19 mouse cellular contexts compared by ENCODE assay signal in the genomic region with DNA sequence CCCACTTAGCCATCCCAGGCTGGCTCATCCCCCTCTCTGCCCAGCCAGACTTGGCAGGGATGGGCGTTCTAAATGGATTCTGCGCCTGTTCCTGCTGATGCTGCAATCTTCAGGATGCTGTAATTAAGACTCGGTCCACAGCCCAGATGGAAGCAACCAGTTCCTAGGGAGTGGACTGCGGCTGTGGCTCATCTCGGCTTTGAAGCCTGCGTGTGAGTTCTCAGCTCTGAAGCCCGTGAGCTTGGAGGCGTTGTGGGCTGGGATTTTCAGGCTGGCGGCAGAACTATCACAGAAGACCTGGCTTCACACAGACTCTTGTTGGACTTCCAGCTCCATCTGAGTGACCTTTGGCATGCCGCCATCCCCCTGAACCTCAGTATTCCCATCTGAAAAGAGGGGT. TPM values are rescaled to one million over a fixed set of nuclear protein-coding genes. Genes with fewer than 3 reads are reported as not detected.
DNase-seq lines count a peak whose midpoint lies in the region; ATAC-seq and TF ChIP-seq lines count a peak whose summit lies in the region.
"Had no signal": no experiment of that assay in that cellular context is flagged by ENCODE, and none has a peak within 500 bp of the region (broad histone marks: within the 10 kb centered on the region; RNA-seq: fewer than 3 reads in every experiment).

No protein-coding gene starts in this region.

- peak; percentile 49 to 53 for DNase-seq in cerebellum, postnatal 14 days
- DNase-seq in cerebellum, adult 11-12 months: no peak
- DNase-seq in hindbrain, embryonic 10.5 days (ENCODE audit: low spot score): no peak
- DNase-seq in midbrain, postnatal 0 days (ENCODE audit: low spot score): peak; percentile 72
- peak; percentile 64 to 71 for DNase-seq in right cerebral cortex, postnatal 10 days (ENCODE audit: low spot score in 2 of 2)
- DNase-seq in lung, postnatal 36 days: no peak
- DNase-seq: adrenal gland, postnatal 14 days; gastrocnemius, postnatal 36 days; kidney, postnatal 4 days; thymus, postnatal 25 days had no signal

- 76% methylated on average over 10 of the region's 10 CpGs for WGBS in hindbrain, embryonic 15.5 days
- 91% methylated on average over 10 of the region's 10 CpGs for WGBS in hindbrain, embryonic 10.5 days
- 74% methylated on average over 10 of the region's 10 CpGs for WGBS in midbrain, postnatal 0 days
- WGBS in midbrain, embryonic 13.5 days: 92% methylated on average over 10 of the region's 10 CpGs

- no peak for ATAC-seq in hindbrain, embryonic 15.5 days (ENCODE audit: low FRiP score, low read depth)
- no peak for ATAC-seq in midbrain, postnatal 0 days (ENCODE audit: low FRiP score)
- no peak for ATAC-seq in midbrain, embryonic 13.5 days
- ATAC-seq: intestine, embryonic 15.5 days had no signal

- no peaks in the 10 kb centered on the region for H3K36me3 ChIP-seq in hindbrain, embryonic 15.5 days
- no peaks in the 10 kb centered on the region for H3K36me3 ChIP-seq in hindbrain, embryonic 10.5 days
- no peaks in the 10 kb centered on the region for H3K36me3 ChIP-seq in midbrain, postnatal 0 days (ENCODE audit: insufficient read depth, low read length)
- H3K36me3 ChIP-seq in midbrain, embryonic 13.5 days: no peaks in the 10 kb centered on the region
- H3K36me3 ChIP-seq: embryonic facial prominence, embryonic 15.5 days; G1E; hindbrain, embryonic 12.5 days; intestine, embryonic 15.5 days; limb, embryonic 15.5 days; liver, embryonic 15.5 days had no signal

- H3K27me3 ChIP-seq in hindbrain, embryonic 15.5 days: no peaks in the 10 kb centered on the region
- peaks cover 23% of the 10 kb centered on the region for H3K27me3 ChIP-seq in hindbrain, embryonic 10.5 days (ENCODE audit: insufficient read depth, poor library complexity, severe bottlenecking)
- no peaks in the 10 kb centered on the region for H3K27me3 ChIP-seq in midbrain, postnatal 0 days (ENCODE audit: insufficient read depth, low read length)
- peaks cover 5% of the 10 kb centered on the region; the same call in 1 of the 2 replicates for H3K27me3 ChIP-seq in midbrain, embryonic 13.5 days
- H3K27me3 ChIP-seq: liver, embryonic 15.5 days had no signal

- TF ChIP-seq CTCF in midbrain, postnatal 0 days (IDR thresholded peaks at IDR 0.05): no peak

- peaks cover 24% of the 10 kb centered on the region for H3K4me1 ChIP-seq in hindbrain, embryonic 15.5 days (replicated peaks)
- peaks cover 46% of the 10 kb centered on the region for H3K4me1 ChIP-seq in hindbrain, embryonic 10.5 days (replicated peaks)
- 0 out of 2 replicates have a peak, but pooled peaks cover 12% of the 10 kb centered on the region for H3K4me1 ChIP-seq in midbrain, postnatal 0 days (ENCODE audit: insufficient read depth, low read length)
- H3K4me1 ChIP-seq in midbrain, embryonic 13.5 days (replicated peaks): peaks cover 48% of the 10 kb centered on the region
- H3K4me1 ChIP-seq: liver, embryonic 15.5 days had no signal

- H3K9ac ChIP-seq in hindbrain, embryonic 15.5 days: no peak overlapping the region
- no peak overlapping the region for H3K9ac ChIP-seq in midbrain, postnatal 0 days (replicated peaks; ENCODE audit: low read length, poor library complexity, severe bottlenecking)
- H3K9ac ChIP-seq in midbrain, embryonic 13.5 days (replicated peaks): no peak overlapping the region
- H3K9ac ChIP-seq: embryonic facial prominence, embryonic 15.5 days; hindbrain, embryonic 12.5 days; intestine, embryonic 15.5 days; limb, embryonic 15.5 days; liver, embryonic 15.5 days had no signal

- H3K4me2 ChIP-seq in hindbrain, embryonic 15.5 days: no peak overlapping the region
- no peak overlapping the region for H3K4me2 ChIP-seq in midbrain, postnatal 0 days (ENCODE audit: low read depth, low read length, poor library complexity, severe bottlenecking)
- no peak overlapping the region for H3K4me2 ChIP-seq in midbrain, embryonic 13.5 days (replicated peaks)
- H3K4me2 ChIP-seq: embryonic facial prominence, embryonic 15.5 days; hindbrain, embryonic 12.5 days; intestine, embryonic 15.5 days; limb, embryonic 15.5 days; liver, embryonic 15.5 days; midbrain, embryonic 11.5 days had no signal

- 0 out of 2 replicates have a peak overlapping the region, but pooled peaks have one; percentile 2 for H3K27ac ChIP-seq in hindbrain, embryonic 15.5 days (replicated peaks)
- H3K27ac ChIP-seq in hindbrain, embryonic 10.5 days: no peak overlapping the region
- H3K27ac ChIP-seq in midbrain, postnatal 0 days (ENCODE audit: low read depth, low read length): no peak overlapping the region
- H3K27ac ChIP-seq in midbrain, embryonic 13.5 days: no peak overlapping the region
- H3K27ac ChIP-seq: embryonic facial prominence, embryonic 15.5 days; hindbrain, embryonic 12.5 days; intestine, embryonic 15.5 days; limb, embryonic 15.5 days; liver, embryonic 15.5 days had no signal

- no peaks in the 10 kb centered on the region for H3K9me3 ChIP-seq in hindbrain, embryonic 15.5 days
- H3K9me3 ChIP-seq in hindbrain, embryonic 10.5 days: 0 out of 2 replicates have a peak, but pooled peaks cover 3% of the 10 kb centered on the region
- H3K9me3 ChIP-seq in midbrain, postnatal 0 days (ENCODE audit: low read length): no peaks in the 10 kb centered on the region
- no peaks in the 10 kb centered on the region for H3K9me3 ChIP-seq in midbrain, embryonic 13.5 days
- H3K9me3 ChIP-seq: embryonic facial prominence, embryonic 15.5 days; intestine, embryonic 15.5 days; limb, embryonic 15.5 days; liver, embryonic 15.5 days had no signal

- no peak overlapping the region for H3K4me3 ChIP-seq in hindbrain, embryonic 15.5 days
- H3K4me3 ChIP-seq in hindbrain, embryonic 10.5 days: no peak overlapping the region
- no peak overlapping the region for H3K4me3 ChIP-seq in midbrain, postnatal 0 days (ENCODE audit: low read depth, low read length)
- H3K4me3 ChIP-seq in midbrain, embryonic 13.5 days (replicated peaks): no peak overlapping the region
- H3K4me3 ChIP-seq: embryonic facial prominence, embryonic 15.5 days; hindbrain, embryonic 12.5 days; intestine, embryonic 15.5 days; limb, embryonic 15.5 days; liver, embryonic 15.5 days had no signal

RNA-seq across cellular contexts. Expression of a gene that starts 34.1 kb away (rescaled TPM):
- 13.2 and 13.8 TPM in 2 replicates for polyA plus RNA-seq in hindbrain, embryonic 15.5 days (2015; fragmentation: Nextera tagmentation; extraction: Ambion mirVana)
- 13.1 and 14.5 TPM in 2 replicates for polyA plus RNA-seq in hindbrain, embryonic 10.5 days (2016; fragmentation: Nextera tagmentation; extraction: Ambion mirVana)
- 26.4 and 28.8 TPM in 2 replicates for total RNA-seq in midbrain, postnatal 0 days (2014; rRNA removed)
- polyA plus RNA-seq in midbrain, postnatal 0 days (2015; fragmentation: Nextera tagmentation; extraction: Ambion mirVana): 11.7 and 13.2 TPM in 2 replicates
- 9.4 and 10.6 TPM in 2 replicates for polyA plus RNA-seq in midbrain, embryonic 13.5 days (2015; fragmentation: Nextera tagmentation; extraction: Ambion mirVana)
- polyA plus RNA-seq: G1E had no signal

Comparison
In these comparisons a context has a peak if more than half of its experiments do, and no peak if none do; other contexts are left out.
1. DNase-seq: peak in cerebellum, postnatal 14 days (2 of 2), midbrain, postnatal 0 days (single experiment) and right cerebral cortex, postnatal 10 days (2 of 2); none in cerebellum, adult 11-12 months (single experiment), hindbrain, embryonic 10.5 days (single experiment) and lung, postnatal 36 days (single experiment).